Mouse (Mus musculus) hindbrain, embryonic 12.5 days (tissue): ENCODE measurements at regions not wholly inside any gene's neighbourhood (a gene's known extent, or its start where the extent isn't known, plus 50 kb on each side); places are given as distances from the start of the nearest gene placed in this dataset.
"Not testable (repeated sequence)": the region's sequence is repeated elsewhere in the genome, so short reads cannot be mapped to it uniquely, and the experiment has no call there.

Source experiments
- ATAC-seq: fragments of 200-750 bp; cut with Nextera tagmentation; 2 replicates; pipeline ENCODE4 v1.8.0; 2017; ENCODE audit warnings: moderate TSS enrichment; ENCODE audit not compliant: low FRiP score
- H3K27ac ChIP-seq: fragments of 300-500 bp; sonication (generic); 2 replicates; pipeline ENCODE4 v1.5.1; 2016; ENCODE audit warnings: mild to moderate bottlenecking
- H3K27me3 ChIP-seq: fragments of 300-500 bp; sonication (generic); 2 replicates; pipeline ENCODE4 v1.6.1; 2016; ENCODE audit warnings: mild to moderate bottlenecking
- H3K36me3 ChIP-seq: fragments of 300-500 bp; sonication (generic); 2 replicates; pipeline ENCODE4 v1.6.1; 2016; ENCODE audit warnings: mild to moderate bottlenecking
- H3K4me1 ChIP-seq: fragments of 300-500 bp; sonication (generic); 2 replicates; pipeline ENCODE4 v1.6.1; 2016
- H3K4me2 ChIP-seq: fragments of 300-500 bp; sonication (generic); replicated peaks from 2 replicates; pipeline ENCODE4 v1.6.1; 2016; ENCODE audit warnings: mild to moderate bottlenecking
- H3K4me3 ChIP-seq: fragments of 300-500 bp; sonication (generic); 2 replicates; pipeline ENCODE4 v1.5.1; 2016; ENCODE audit warnings: mild to moderate bottlenecking
- H3K9ac ChIP-seq: fragments of 300-500 bp; sonication (generic); 2 replicates; pipeline ENCODE4 v1.6.1; 2016; ENCODE audit warnings: mild to moderate bottlenecking, moderate library complexity
- H3K9me3 ChIP-seq: fragments of 300-500 bp; sonication (generic); replicated peaks from 2 replicates; pipeline ENCODE4 v1.6.1; 2016; ENCODE audit warnings: mild to moderate bottlenecking
- WGBS: fragments of 180-500 bp; shearing (Covaris S2); methylation state at CpG from one replicate; pipeline ENCODE4 v1.1.7; 2016; 5-methylcytosine and 5-hydroxymethylcytosine counted together

DNA sequence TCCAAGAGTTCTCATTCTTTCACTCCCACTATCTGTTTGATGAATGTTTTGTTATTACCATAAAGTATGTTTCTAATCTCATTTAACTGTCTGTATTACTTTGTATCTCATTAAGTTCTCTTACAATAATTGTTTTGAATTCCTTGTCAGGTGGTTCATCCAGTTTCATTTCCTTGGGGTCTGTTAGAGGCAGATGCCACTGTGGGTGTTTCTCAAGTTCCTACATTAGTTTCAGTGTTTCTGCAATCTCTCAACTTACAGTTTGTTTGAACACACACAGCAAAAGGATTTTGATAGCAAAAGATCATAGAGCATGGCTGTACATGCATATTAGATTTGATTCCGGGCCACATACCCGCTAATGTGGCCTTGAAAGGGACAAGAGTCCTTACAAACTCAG is 280.5 kb upstream of the Gk2 start:
- ATAC-seq: no peak
- H3K27ac ChIP-seq: no peak overlapping the region
- H3K27me3 ChIP-seq: no peaks in the 10 kb centered on the region
- no peaks in the 10 kb centered on the region for H3K36me3 ChIP-seq
- no peak overlapping the region for H3K9ac ChIP-seq
- H3K9me3 ChIP-seq: no peaks in the 10 kb centered on the region
- no peak overlapping the region for H3K4me2 ChIP-seq
- no peak overlapping the region for H3K4me3 ChIP-seq
- H3K4me1 ChIP-seq: no peaks in the 10 kb centered on the region
- WGBS: 94% methylated on average over 2 of the region's 2 CpGs

DNA sequence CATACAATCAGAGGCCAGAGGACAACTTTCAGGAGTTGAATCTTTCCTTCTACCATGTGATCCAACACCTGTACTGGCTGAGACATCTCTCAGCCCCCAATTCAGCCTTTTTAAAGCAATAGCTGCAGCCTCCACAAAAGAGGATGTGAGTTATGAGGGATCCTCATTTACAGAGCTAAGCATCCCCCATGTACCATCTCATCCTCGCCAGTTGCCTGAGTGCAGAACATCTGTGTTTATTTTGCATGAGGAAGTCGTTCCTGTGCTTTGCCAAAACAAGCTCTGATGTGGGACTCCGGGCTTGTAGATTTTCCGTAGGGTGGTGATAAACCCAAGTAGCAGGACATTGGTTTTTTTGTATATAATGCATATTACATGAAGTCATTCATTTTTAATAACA is 274.1 kb upstream of the Gk2 start:
- no peaks in the 10 kb centered on the region for H3K4me1 ChIP-seq
- H3K4me3 ChIP-seq: no peak overlapping the region
- no peak overlapping the region for H3K9ac ChIP-seq
- no peak for ATAC-seq
- no peak overlapping the region for H3K4me2 ChIP-seq
- H3K27ac ChIP-seq: no peak overlapping the region
- WGBS: 64% methylated on average over 4 of the region's 4 CpGs
- no peaks in the 10 kb centered on the region for H3K9me3 ChIP-seq
- H3K36me3 ChIP-seq: no peaks in the 10 kb centered on the region
- H3K27me3 ChIP-seq: no peaks in the 10 kb centered on the region

DNA sequence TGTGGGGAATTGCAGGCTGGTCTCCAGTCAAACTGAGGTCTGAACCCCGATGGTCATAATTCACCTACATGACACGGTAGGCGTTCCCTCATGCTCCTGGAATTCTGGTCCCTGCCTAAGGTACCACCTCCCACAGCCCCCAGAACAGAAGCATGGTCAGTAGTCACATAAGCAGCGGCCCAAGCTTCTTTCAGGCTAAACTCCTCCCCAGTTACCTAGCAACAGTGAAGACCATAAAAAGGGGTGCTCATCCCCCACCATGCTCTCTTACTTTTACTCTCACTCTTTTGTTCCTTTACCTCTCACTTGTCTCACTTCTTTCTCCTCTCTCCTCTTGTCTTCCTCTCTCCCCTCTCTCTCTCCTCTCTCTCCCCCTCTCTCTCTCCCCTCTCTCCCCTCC is 262.5 kb upstream of the Gk2 start:
- not testable (repeated sequence) for H3K4me2 ChIP-seq, H3K36me3 ChIP-seq, H3K4me3 ChIP-seq, ATAC-seq, H3K9me3 ChIP-seq, H3K4me1 ChIP-seq, H3K9ac ChIP-seq, H3K27ac ChIP-seq, H3K27me3 ChIP-seq
- WGBS: 28% methylated on average over 4 of the region's 4 CpGs

DNA sequence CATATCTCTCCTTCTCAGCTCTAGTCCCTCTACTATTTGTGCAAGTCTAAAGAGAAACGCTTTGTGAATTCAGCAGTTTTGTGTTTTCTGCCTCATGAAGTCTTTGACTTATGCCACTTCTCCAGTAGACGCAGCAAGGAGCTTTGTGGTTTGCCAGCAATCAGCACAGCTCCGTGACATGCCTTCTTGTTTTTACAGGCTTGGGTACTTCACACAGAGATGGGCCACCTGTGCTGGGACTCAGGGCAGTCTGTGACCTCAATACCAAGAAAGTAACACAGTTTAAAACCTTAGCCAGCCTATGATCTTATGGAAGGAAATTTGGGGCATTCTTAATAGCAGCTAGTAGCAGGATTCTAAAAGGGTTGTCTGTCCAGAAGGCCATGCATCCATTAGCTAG is 248.4 kb upstream of the Gk2 start:
- WGBS: 80% methylated on average over 3 of the region's 3 CpGs
- Histone ChIP-seq H3K27me3 (no peaks in the 10 kb centered on the region), H3K9ac (no peak overlapping the region), H3K9me3 (no peaks in the 10 kb centered on the region), H3K36me3 (no peaks in the 10 kb centered on the region), H3K27ac (no peak overlapping the region), H3K4me2 (no peak overlapping the region), H3K4me3 (no peak overlapping the region), H3K4me1 (no peaks in the 10 kb centered on the region)
- ATAC-seq: no peak

DNA sequence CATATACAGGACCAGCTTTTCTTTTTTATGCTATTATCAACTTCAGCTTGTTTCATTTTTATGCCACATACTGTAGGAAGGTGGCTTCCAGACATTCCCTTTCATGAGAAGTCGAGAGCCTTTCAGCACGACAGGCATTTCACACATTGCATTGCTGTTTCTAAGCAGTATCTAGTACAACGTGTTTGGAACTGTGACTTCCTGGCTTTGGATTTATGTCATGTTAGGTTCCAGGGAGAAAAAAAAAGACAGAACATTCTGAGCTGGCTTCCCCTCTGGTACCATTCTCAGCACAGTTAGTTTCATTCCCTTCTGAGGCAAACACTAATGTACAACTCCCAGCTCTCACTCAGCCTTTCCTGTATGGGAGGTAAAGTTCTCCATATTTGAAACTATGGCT is 243.7 kb upstream of the Gk2 start:
- Histone ChIP-seq H3K4me3 (no peak overlapping the region), H3K36me3 (no peaks in the 10 kb centered on the region), H3K4me2 (no peak overlapping the region), H3K27me3 (no peaks in the 10 kb centered on the region), H3K27ac (no peak overlapping the region), H3K9me3 (no peaks in the 10 kb centered on the region), H3K4me1 (no peaks in the 10 kb centered on the region), H3K9ac (no peak overlapping the region)
- 94% methylated on average over 3 of the region's 3 CpGs for WGBS
- ATAC-seq: no peak

DNA sequence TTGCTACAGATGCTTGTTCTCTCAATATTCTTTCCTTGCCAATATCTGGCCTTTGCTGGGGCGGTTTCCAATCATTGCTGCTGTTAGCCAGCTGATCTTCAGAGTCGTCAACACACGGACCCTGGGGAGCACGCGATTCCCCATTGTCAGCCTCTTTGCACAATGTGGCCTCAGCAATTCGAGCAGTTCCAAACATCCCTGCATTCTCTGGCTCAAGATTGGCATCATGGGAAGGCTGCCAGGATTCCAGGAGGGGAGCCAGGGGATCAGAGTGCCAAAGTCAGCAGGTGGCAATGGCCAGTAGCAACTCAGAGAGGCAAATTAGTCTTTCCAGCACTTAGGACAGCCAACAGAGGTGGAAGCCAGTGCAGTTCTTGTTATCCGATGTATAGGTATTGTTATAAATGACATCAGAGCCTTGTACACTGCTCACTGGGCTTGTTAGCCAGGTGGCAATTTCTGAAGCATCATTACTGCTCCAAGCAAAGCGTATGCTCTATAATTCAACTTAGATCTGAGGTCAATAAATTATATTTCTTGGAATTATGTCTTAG is 240.8 kb upstream of the Gk2 start:
- ATAC-seq: no peak
- Histone ChIP-seq H3K9ac (no peak overlapping the region), H3K27me3 (no peaks in the 10 kb centered on the region), H3K4me1 (no peaks in the 10 kb centered on the region), H3K27ac (no peak overlapping the region), H3K4me3 (no peak overlapping the region), H3K4me2 (no peak overlapping the region), H3K36me3 (no peaks in the 10 kb centered on the region), H3K9me3 (no peaks in the 10 kb centered on the region)
- WGBS: 62% methylated on average over 8 of the region's 8 CpGs

DNA sequence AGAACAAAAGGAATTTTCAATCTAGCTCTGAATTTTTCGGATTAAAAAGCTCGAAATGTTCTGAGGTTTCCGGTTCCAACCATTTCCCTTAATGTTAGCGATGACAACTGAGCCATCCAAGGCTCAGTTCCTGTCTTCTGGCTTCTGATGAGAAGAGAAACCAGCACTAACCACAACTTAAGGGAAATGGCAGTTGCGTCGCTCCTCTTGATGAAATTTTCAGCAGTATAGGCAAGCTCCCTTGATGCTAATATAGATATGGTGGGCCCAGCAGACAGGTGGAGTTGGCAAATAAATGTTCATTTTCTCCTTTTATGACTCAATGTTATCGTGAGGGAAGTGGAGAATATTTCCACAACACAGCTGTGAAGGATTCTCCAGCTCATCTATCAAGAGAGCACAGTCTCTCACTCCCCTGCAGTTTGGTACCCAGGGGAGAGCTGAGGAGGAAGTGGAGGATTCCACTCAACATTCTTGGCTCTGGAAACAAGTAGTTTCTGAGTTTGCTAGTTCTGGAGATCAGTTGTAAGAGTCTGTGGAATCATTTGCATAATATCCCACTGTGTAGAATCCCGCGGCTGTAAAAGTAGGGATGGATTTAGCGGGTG is 236.6 kb upstream of the Gk2 start:
- no peak overlapping the region for H3K4me2 ChIP-seq
- WGBS: 86% methylated on average over 10 of the region's 10 CpGs
- H3K27ac ChIP-seq: no peak overlapping the region
- no peaks in the 10 kb centered on the region for H3K27me3 ChIP-seq
- no peak for ATAC-seq
- H3K4me3 ChIP-seq: no peak overlapping the region
- no peak overlapping the region for H3K9ac ChIP-seq
- no peaks in the 10 kb centered on the region for H3K9me3 ChIP-seq
- H3K36me3 ChIP-seq: no peaks in the 10 kb centered on the region
- H3K4me1 ChIP-seq: no peaks in the 10 kb centered on the region

DNA sequence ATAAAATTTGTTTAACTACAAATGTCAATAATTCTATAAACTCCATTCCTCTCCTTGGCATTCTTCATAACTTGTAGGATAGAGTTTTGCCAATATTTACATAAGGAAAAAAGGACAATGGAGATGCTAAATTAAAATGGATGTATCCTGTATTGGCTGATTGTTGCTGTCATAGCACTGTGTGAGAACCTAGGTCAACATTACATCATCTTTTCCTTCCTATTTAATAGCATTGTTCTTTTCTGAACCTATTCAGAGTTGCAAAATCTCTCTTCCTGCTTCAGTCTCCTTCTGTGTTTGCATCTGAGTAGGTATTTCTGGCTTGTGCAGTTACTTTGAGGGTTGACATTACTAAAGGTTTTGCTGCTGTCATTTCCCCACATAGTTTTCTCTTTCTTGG is 228.6 kb upstream of the Gk2 start:
- Histone ChIP-seq H3K27ac (no peak overlapping the region), H3K36me3 (no peaks in the 10 kb centered on the region), H3K9ac (no peak overlapping the region), H3K27me3 (no peaks in the 10 kb centered on the region), H3K9me3 (no peaks in the 10 kb centered on the region), H3K4me1 (no peaks in the 10 kb centered on the region), H3K4me3 (no peak overlapping the region), H3K4me2 (no peak overlapping the region)
- ATAC-seq: no peak

DNA sequence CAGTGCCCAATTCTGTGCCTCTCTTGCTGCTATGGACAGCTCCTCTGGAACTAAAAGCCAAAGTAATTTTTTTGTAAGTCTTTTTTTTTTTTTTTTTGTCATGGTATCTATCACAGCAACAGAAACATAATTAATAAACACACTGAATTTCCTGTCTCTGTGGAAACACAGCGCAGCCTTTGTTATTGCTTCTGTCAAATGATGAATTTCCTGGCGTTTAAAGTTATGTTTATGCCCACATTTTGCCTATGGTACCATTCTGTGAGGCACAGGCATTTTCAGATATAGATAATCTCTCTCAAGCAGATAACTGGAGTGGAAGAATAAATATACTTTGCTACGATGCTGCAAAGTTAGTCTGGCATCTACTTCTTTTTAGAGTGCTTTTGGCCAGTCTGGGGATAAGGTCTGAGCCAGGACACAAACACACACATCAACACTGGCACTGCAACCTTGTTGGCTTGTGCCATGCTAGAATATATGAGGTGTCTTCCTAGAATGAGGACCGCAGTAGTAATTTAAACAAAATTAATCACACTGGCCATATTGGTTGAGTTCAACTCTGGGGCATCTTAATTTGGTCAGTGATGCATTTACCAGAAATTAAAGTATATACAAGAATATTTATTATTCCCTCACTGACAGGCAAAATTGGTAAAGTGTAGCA is 227.9 kb upstream of the Gk2 start:
- Histone ChIP-seq H3K27ac (no peak overlapping the region), H3K9me3 (no peaks in the 10 kb centered on the region), H3K4me1 (no peaks in the 10 kb centered on the region), H3K4me2 (no peak overlapping the region), H3K4me3 (no peak overlapping the region), H3K27me3 (no peaks in the 10 kb centered on the region), H3K9ac (no peak overlapping the region), H3K36me3 (no peaks in the 10 kb centered on the region)
- WGBS: 80% methylated on average over 4 of the region's 4 CpGs
- no peak for ATAC-seq

DNA sequence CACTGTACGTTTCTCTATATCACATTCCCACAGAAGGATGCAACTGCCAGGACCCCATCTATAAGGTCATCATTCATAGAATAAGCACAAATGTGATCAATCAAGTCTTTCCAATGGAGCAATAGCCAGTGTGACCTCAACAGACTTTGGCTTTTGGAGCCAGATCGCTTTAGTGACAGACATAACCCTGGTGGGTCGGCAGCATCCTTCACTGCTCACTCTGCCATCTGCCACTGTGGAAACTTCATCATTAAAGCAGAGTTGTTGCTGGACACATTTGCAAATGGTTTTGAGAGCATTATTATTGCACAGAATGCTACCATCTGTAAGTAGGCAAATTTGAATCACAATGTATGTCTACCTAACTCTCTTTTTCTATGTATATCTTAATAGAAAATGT is 212.9 kb upstream of the Gk2 start:
- no peaks in the 10 kb centered on the region for H3K36me3 ChIP-seq
- no peak overlapping the region for H3K4me2 ChIP-seq
- no peaks in the 10 kb centered on the region for H3K27me3 ChIP-seq
- no peak overlapping the region for H3K27ac ChIP-seq
- no peaks in the 10 kb centered on the region for H3K4me1 ChIP-seq
- WGBS: 71% methylated on average over 3 of the region's 3 CpGs
- no peak overlapping the region for H3K9ac ChIP-seq
- ATAC-seq: no peak
- H3K4me3 ChIP-seq: no peak overlapping the region
- no peaks in the 10 kb centered on the region for H3K9me3 ChIP-seq

DNA sequence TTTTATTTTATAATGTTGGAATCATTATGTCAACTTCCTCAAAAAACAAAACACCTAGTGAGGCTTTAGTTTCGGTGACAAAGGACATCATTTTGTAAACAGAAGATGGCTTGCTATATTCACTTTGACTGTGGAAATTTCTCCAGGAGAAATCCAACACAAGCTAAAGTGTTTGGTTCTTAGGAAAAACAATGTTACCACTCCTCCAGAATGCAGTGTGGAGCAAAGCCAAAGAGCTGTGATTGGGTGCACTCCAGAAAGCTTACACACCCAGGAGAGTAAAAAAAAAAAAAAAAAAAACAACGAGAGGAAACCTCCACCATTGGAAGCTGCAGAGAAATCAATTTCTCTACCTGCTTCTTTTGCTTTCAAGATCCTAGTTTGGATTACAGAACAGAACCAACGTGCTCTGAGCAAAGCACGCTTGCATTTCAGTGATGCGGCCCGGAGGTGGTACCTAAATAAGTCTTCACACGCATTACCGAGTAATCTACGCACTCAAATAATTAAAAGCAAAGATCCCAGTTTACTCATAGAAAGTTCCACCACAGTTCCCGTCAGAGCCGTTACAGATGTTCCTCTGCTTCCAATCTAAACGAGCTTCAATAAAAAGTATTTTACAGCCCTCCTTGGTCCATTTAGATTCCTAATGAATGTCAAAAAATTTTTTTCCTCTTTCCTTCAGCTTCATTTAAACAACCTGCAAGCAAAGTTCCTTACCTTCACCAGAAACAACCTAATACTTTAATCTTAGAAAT is 199.5 kb upstream of the Gk2 start:
- no peaks in the 10 kb centered on the region for H3K4me1 ChIP-seq
- 91% methylated on average over 12 of the region's 12 CpGs for WGBS

DNA sequence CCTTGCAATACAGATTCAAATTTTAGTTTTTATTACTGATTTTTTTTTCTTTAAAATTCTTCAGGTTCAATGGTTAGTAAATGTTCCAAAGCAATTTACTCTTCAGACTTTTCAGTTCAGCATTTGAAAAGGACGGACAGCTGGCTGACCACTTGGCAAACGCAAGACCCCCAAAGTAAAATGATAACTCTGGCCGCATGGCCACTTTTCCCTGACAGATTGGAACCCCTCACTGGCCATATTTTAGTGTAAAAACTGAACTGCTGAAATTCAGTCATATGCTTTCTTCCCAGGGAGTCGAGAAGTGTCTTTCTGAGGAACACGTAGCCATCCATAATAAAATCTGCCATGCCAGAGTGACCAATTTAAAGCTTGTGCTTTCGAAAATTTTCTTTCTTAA is 198.4 kb upstream of the Gk2 start:
- WGBS: 88% methylated on average over 6 of the region's 6 CpGs
- Histone ChIP-seq H3K4me2 (no peak overlapping the region), H3K27ac (no peak overlapping the region), H3K9me3 (no peaks in the 10 kb centered on the region), H3K27me3 (no peaks in the 10 kb centered on the region), H3K9ac (no peak overlapping the region), H3K4me1 (no peaks in the 10 kb centered on the region), H3K36me3 (no peaks in the 10 kb centered on the region), H3K4me3 (no peak overlapping the region)
- no peak for ATAC-seq

More for the DNA sequence above, 199.5 kb upstream of the Gk2 start:
- Histone ChIP-seq H3K36me3 (no peaks in the 10 kb centered on the region), H3K27me3 (no peaks in the 10 kb centered on the region), H3K9me3 (no peaks in the 10 kb centered on the region), H3K9ac (no peak overlapping the region), H3K27ac (no peak overlapping the region), H3K4me3 (no peak overlapping the region), H3K4me2 (no peak overlapping the region)
- ATAC-seq: no peak
